Mouse (Mus musculus): Measurements from ENCODE around the gene Galk2.

DNA sequence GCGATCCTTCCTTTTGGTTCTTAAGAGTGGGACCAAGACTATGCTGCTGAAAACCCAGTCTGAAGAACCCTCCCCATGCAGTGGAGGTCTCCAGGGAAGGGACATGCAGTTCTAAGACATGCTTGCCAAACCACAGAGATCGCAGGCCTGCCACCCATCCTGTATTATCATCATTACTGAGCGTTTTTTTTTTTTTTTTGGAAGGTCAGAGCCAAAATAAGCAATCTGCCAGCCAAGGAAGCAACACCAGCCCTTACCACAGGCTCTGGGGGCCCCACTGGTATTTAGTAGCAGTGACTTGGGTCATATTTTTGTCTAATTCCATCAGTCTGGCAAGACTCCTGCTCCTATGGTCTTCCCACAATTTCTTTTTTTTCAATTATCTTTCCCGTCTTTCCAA lies 64.0 kb downstream of the Galk2 start:
- TF ChIP-seq GATA1 (IDR thresholded peaks at IDR 0.05; ENCODE audit: borderline replicate concordance, low read length), result no peak
- TF ChIP-seq TAL1 (conservative IDR thresholded peaks at IDR 0.05; ENCODE audit: low read depth, low read length), result no peak
- TF ChIP-seq CTCF (IDR thresholded peaks at IDR 0.05; ENCODE audit: low read depth, low read length), result no peak
- no peak for TF ChIP-seq POLR2AphosphoS5 (IDR thresholded peaks at IDR 0.05; ENCODE audit: insufficient replicate concordance, low read depth, low read length)
- TF ChIP-seq GATA2 (IDR thresholded peaks at IDR 0.05; ENCODE audit: borderline replicate concordance, low read depth, low read length), result no peak
